Mouse (Mus musculus) brain, embryonic 14.5 days (tissue): ENCODE measurements around the gene Kcnq5.

Experiments used
- CTCF ChIP-seq: fragments of 200-500 bp; IDR thresholded peaks from 2 replicates; pipeline ENCODE4 v1.5.1; 2012; ENCODE audit warnings: inconsistent platforms, mild to moderate bottlenecking, moderate library complexity, borderline replicate concordance; ENCODE audit not compliant: insufficient read depth, insufficient read length; ENCODE audit errors: extremely low read depth
- POLR2A ChIP-seq: fragments of 200-500 bp; IDR thresholded peaks from 2 replicates; pipeline ENCODE4 v1.6.1; 2012; ENCODE audit warnings: mild to moderate bottlenecking, inconsistent platforms, borderline replicate concordance; ENCODE audit not compliant: poor library complexity, insufficient read depth, insufficient read length, severe bottlenecking; ENCODE audit errors: extremely low read depth

- TF ChIP-seq CTCF (no peak), POLR2A (no peak)
These were observed 300.9 kb downstream of the Kcnq5 start for GRCm38 (mm10) chr1:21660840-21661239.
